Mouse (Mus musculus) CH12.LX (cell line): Measurements from ENCODE around the gene Gatad2a.

ENCODE experiments used
- CTCF ChIP-seq, 2 experiments: IDR thresholded peaks in 1 of 2; conservative IDR thresholded peaks in 1 of 2; 2 replicates each; pipeline ENCODE4 v1.5.1; 2011 to 2012; ENCODE audit warnings: low read depth in 2 of 2, low read length in 2 of 2, improper control_type of control experiment in 1 of 2, inconsistent platforms in 1 of 2, mild to moderate bottlenecking in 1 of 2, moderate library complexity in 1 of 2
- EP300 ChIP-seq: IDR thresholded peaks from 2 replicates; pipeline ENCODE4 v1.6.1; 2011; ENCODE audit warnings: low read length, improper control_type of control experiment
- KAT2A ChIP-seq: IDR thresholded peaks from 2 replicates; pipeline ENCODE4 v1.6.1; 2012; ENCODE audit warnings: low read length, improper control_type of control experiment, inconsistent platforms; ENCODE audit not compliant: insufficient replicate concordance

DNA sequence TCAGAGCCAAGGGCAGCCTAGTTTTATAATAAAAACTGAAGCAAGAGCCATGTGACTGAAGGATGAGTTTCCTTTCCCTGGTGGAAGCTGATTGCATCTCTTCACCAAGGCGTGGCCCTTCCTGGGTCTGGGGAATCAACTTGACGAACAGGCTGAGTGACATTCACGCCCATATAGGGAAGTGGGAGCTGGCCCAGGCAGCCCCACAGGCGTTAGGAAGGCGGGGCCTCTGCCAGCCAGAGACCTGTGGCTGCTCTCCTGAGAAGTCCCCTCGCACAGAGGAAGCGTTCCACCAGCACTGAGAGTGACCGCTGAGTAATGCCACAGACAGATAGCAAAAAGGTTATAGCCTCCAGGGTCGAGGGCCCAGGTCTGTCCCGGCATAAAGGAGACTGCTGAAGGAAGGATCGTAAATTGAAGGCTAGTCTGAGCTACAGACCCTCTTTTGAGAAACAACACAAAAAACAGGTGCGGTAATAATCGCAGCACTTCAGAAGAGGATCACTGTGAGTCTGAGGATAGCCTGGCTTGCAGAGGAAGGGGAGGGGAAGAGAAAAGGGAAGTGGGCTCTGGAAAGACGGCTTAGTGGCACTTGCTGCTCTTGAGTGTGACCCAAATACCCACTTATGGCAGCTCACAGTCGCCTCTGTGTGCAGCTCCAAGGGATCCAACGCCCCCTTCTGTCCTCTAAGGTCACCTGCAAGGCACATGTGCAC lies 5.2 kb upstream of the Gatad2a start:
- TF ChIP-seq EP300 (no peak; the same call in 1 of the 2 replicates), KAT2A (no peak), CTCF (conservative IDR thresholded peaks at IDR 0.05 in 1 of 2, IDR thresholded peaks at IDR 0.05 in 1 of 2; ENCODE audit: low read depth in 2 of 2, low read length in 2 of 2) (peak; percentile 32 to 81; a peak in 3 of 4 replicates)
